Mouse (Mus musculus): ENCODE results near the gene Rad54l. TPM values are rescaled to one million over a fixed set of nuclear protein-coding genes. Genes with fewer than 3 reads are reported as not detected.

Rad54l gene
- polyA plus RNA-seq, 2 experiments = 15.6 to 24.4 TPM

DNA sequence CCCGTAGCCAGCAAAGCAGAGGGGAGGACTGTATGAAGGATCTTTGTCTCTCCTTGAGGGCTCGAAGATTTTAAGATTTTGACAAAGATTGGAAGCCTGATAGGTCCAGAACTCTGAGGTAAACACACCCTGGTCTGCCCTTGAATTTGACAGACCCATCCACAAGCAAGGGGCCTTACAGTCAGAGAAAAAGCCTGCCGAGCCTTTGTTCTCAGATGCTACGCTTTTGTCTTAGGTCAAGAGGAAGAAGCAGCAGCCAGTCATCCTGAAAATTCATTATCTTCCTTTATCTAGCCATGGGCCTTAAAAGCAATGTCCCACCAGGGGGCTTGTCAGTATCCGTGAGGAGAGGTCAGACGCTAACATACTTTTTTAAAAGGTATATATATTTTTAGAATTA lies 4.5 kb upstream of the Rad54l start:
- 77% methylated on average over 6 of the region's 6 CpGs for WGBS (ENCODE audit: insufficient replicate concordance)
- Histone ChIP-seq H3K4me3 (ENCODE audit: insufficient read depth in 1 of 2, low read depth in 2 of 2, low read length in 2 of 2) (no peak overlapping the region), H3K27ac (no peak overlapping the region), H3K27me3 (ENCODE audit: control insufficient read depth, insufficient read depth, low read length) (no peaks in the 10 kb centered on the region), H3K36me3 (replicated peaks; ENCODE audit: control insufficient read depth, insufficient read depth, low read depth) (no peaks in the 10 kb centered on the region), H3K9ac (replicated peaks) (no peak overlapping the region), H3K9me3 (ENCODE audit: control insufficient read depth, low read length) (no peaks in the 10 kb centered on the region), H3K4me2 (ENCODE audit: low read depth) (no peak overlapping the region), H3K4me1 (replicated peaks; ENCODE audit: control insufficient read depth in 2 of 2, insufficient read depth in 2 of 2, low read length in 1 of 2) (peaks cover 6 to 14% of the 10 kb centered on the region in 2 experiments)
- no peak for DNase-seq (ENCODE audit: low read depth in 3 of 3, low spot score in 3 of 3)
- no peak for ATAC-seq (ENCODE audit: insufficient read depth)
- TF ChIP-seq CTCF (IDR thresholded peaks at IDR 0.05; ENCODE audit: low read depth) = no peak
- no peak for TF ChIP-seq EP300 (IDR thresholded peaks at IDR 0.05; ENCODE audit: low read depth)

GRCm38 (mm10) chr4:116125803-116126386 lies 2.4 kb upstream of the Rad54l start:
- no peak overlapping the region for H3K4me3 ChIP-seq (ENCODE audit: insufficient read depth in 1 of 2, low read depth in 2 of 2, low read length in 2 of 2)
- 47% methylated on average over 4 of the region's 4 CpGs for WGBS (ENCODE audit: insufficient replicate concordance)
- ATAC-seq (ENCODE audit: insufficient read depth) = peak; percentile 24; the same call in 1 of the 2 replicates

DNA sequence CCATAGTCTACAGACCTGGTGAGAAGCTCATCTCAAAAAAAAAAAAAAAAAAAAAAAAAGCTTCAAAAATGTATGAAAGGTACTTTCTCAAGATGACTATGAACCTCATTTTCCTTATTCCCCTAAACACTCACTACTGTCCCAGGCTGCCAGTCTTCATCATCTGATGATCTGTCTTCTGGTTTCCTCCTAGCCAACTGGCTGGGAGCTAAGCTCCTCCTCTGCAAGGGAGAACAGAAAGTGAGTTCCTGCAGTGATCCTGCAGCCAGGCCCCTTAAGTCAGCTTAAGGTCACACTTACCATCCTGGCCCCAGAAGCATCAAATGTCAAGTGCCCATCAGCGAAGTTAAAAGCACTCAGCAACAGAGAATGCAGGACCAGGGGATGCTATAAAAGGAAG lies 728 bp downstream of the Rad54l start:
- ATAC-seq (ENCODE audit: insufficient read depth) (peak; percentile 27; the same call in 1 of the 2 replicates), DNase-seq (ENCODE audit: low read depth in 3 of 3, low spot score in 3 of 3) (peak in 2 of 3 experiments; percentile 38 to 39)
- H3K9ac ChIP-seq (replicated peaks) = peak overlapping the region; percentile 85
- no peaks in the 10 kb centered on the region for H3K27me3 ChIP-seq (ENCODE audit: control insufficient read depth, insufficient read depth, low read length)
- peaks cover 8 to 18% of the 10 kb centered on the region in 2 experiments for H3K4me1 ChIP-seq (replicated peaks; ENCODE audit: control insufficient read depth in 2 of 2, insufficient read depth in 2 of 2, low read length in 1 of 2)
- H3K36me3 ChIP-seq (replicated peaks; ENCODE audit: control insufficient read depth, insufficient read depth, low read depth) = peaks cover 5% of the 10 kb centered on the region; the same call in 1 of the 2 replicates
- no peaks in the 10 kb centered on the region for H3K9me3 ChIP-seq (ENCODE audit: control insufficient read depth, low read length)
- TF ChIP-seq CTCF (IDR thresholded peaks at IDR 0.05; ENCODE audit: low read depth) (no peak), EP300 (IDR thresholded peaks at IDR 0.05; ENCODE audit: low read depth) (no peak)
- peak overlapping the region; percentile 80 to 99 for H3K4me3 ChIP-seq (ENCODE audit: insufficient read depth in 1 of 2, low read depth in 2 of 2, low read length in 2 of 2)
- peak overlapping the region; percentile 86 for H3K4me2 ChIP-seq (ENCODE audit: low read depth)
- peak overlapping the region; percentile 11 for H3K27ac ChIP-seq
- WGBS (ENCODE audit: insufficient replicate concordance) = 6% methylated on average over 1 of the region's 1 CpGs

More at GRCm38 (mm10) chr4:116125803-116126386, 2.4 kb upstream of the Rad54l start:
- H3K9ac ChIP-seq (replicated peaks) = no peak overlapping the region
- H3K36me3 ChIP-seq (replicated peaks; ENCODE audit: control insufficient read depth, insufficient read depth, low read depth) = no peaks in the 10 kb centered on the region
- DNase-seq (ENCODE audit: low read depth in 3 of 3, low spot score in 3 of 3) = peak; percentile 43 to 50 (median 49)
- no peaks in the 10 kb centered on the region for H3K27me3 ChIP-seq (ENCODE audit: control insufficient read depth, insufficient read depth, low read length)
- H3K4me1 ChIP-seq (replicated peaks; ENCODE audit: control insufficient read depth in 2 of 2, insufficient read depth in 2 of 2, low read length in 1 of 2) = peaks cover 8 to 18% of the 10 kb centered on the region in 2 experiments
- H3K9me3 ChIP-seq (ENCODE audit: control insufficient read depth, low read length) = no peaks in the 10 kb centered on the region
- TF ChIP-seq EP300 (IDR thresholded peaks at IDR 0.05; ENCODE audit: low read depth) (peak; percentile 49), CTCF (IDR thresholded peaks at IDR 0.05; ENCODE audit: low read depth) (no peak)
- H3K27ac ChIP-seq = no peak overlapping the region
- no peak overlapping the region for H3K4me2 ChIP-seq (ENCODE audit: low read depth)

- ATAC-seq (ENCODE audit: insufficient read depth) (no peak), DNase-seq (ENCODE audit: low read depth in 3 of 3, low spot score in 3 of 3) (no peak)
- Histone ChIP-seq H3K9me3 (ENCODE audit: control insufficient read depth, low read length) (no peaks in the 10 kb centered on the region), H3K27ac (no peak overlapping the region), H3K4me3 (ENCODE audit: insufficient read depth in 1 of 2, low read depth in 2 of 2, low read length in 2 of 2) (no peak overlapping the region), H3K27me3 (ENCODE audit: control insufficient read depth, insufficient read depth, low read length) (no peaks in the 10 kb centered on the region), H3K4me2 (ENCODE audit: low read depth) (no peak overlapping the region), H3K36me3 (replicated peaks; ENCODE audit: control insufficient read depth, insufficient read depth, low read depth) (peaks cover 40% of the 10 kb centered on the region), H3K9ac (replicated peaks) (no peak overlapping the region), H3K4me1 (replicated peaks; ENCODE audit: control insufficient read depth in 2 of 2, insufficient read depth in 2 of 2, low read length in 1 of 2) (no peaks in the 10 kb centered on the region)
- TF ChIP-seq EP300 (IDR thresholded peaks at IDR 0.05; ENCODE audit: low read depth) = no peak
- no peak for TF ChIP-seq CTCF (IDR thresholded peaks at IDR 0.05; ENCODE audit: low read depth)
- 79% methylated on average over 2 of the region's 2 CpGs for WGBS (ENCODE audit: insufficient replicate concordance)
Measured at GRCm38 (mm10) chr4:116111486-116111885, 12.0 kb downstream of the Rad54l start.

- TF ChIP-seq CTCF (IDR thresholded peaks at IDR 0.05; ENCODE audit: low read depth) (no peak), EP300 (IDR thresholded peaks at IDR 0.05; ENCODE audit: low read depth) (no peak)
- no peak overlapping the region for H3K4me2 ChIP-seq (ENCODE audit: low read depth)
- DNase-seq (ENCODE audit: low read depth in 3 of 3, low spot score in 3 of 3) = no peak
- H3K27ac ChIP-seq = no peak overlapping the region
- no peaks in the 10 kb centered on the region for H3K9me3 ChIP-seq (ENCODE audit: control insufficient read depth, low read length)
- no peak for ATAC-seq (ENCODE audit: insufficient read depth)
- peaks cover 41% of the 10 kb centered on the region for H3K36me3 ChIP-seq (replicated peaks; ENCODE audit: control insufficient read depth, insufficient read depth, low read depth)
- no peak overlapping the region for H3K9ac ChIP-seq (replicated peaks)
- no peak overlapping the region for H3K4me3 ChIP-seq (ENCODE audit: insufficient read depth in 1 of 2, low read depth in 2 of 2, low read length in 2 of 2)
- 86% methylated on average over 6 of the region's 6 CpGs for WGBS (ENCODE audit: insufficient replicate concordance)
- no peaks in the 10 kb centered on the region for H3K27me3 ChIP-seq (ENCODE audit: control insufficient read depth, insufficient read depth, low read length)
- no peaks in the 10 kb centered on the region for H3K4me1 ChIP-seq (replicated peaks; ENCODE audit: control insufficient read depth in 2 of 2, insufficient read depth in 2 of 2, low read length in 1 of 2)
Measured at GRCm38 (mm10) chr4:116110695-116111094, 12.8 kb downstream of the Rad54l start.
